Mouse (Mus musculus) ES-Bruce4 (cell line): Measurements from ENCODE around the gene Mrpl28. TPM values are rescaled to one million over a fixed set of nuclear protein-coding genes. Genes with fewer than 3 reads are reported as not detected.
A peak's percentile ranks its signal among the peaks of the same experiment; 100 is the strongest.

Source experiments
- H3K27ac ChIP-seq: 2 replicates; pipeline ENCODE4 v1.5.1; 2012; ENCODE audit warnings: low read length, inconsistent platforms; ENCODE audit not compliant: insufficient read depth
- H3K27me3 ChIP-seq: 2 replicates; pipeline ENCODE4 v1.6.1; 2012; ENCODE audit warnings: mild to moderate bottlenecking, low read length, inconsistent platforms; ENCODE audit not compliant: control insufficient read depth, poor library complexity, insufficient read depth, severe bottlenecking
- H3K36me3 ChIP-seq: 2 replicates; pipeline ENCODE4 v1.6.1; 2012; ENCODE audit warnings: inconsistent platforms, mild to moderate bottlenecking, low read length, moderate library complexity; ENCODE audit not compliant: control insufficient read depth, poor library complexity, insufficient read depth, severe bottlenecking
- H3K4me1 ChIP-seq: one replicate; pipeline ENCODE4 v1.8.1; 2011; ENCODE audit warnings: low read length; ENCODE audit not compliant: control insufficient read depth, insufficient read depth
- H3K4me3 ChIP-seq: 2 replicates; pipeline ENCODE4 v1.5.1; 2011; ENCODE audit warnings: low read depth, mild to moderate bottlenecking, low read length
- H3K9ac ChIP-seq: 2 replicates; pipeline ENCODE4 v1.6.1; 2012; ENCODE audit warnings: low read depth, mild to moderate bottlenecking, inconsistent platforms; ENCODE audit not compliant: poor library complexity, severe bottlenecking
- H3K9me3 ChIP-seq: replicated peaks from 2 replicates; pipeline ENCODE4 v1.6.1; 2012; ENCODE audit warnings: mild to moderate bottlenecking, low read length, inconsistent platforms; ENCODE audit not compliant: control insufficient read depth, poor library complexity, insufficient read depth, severe bottlenecking
- CTCF ChIP-seq: IDR thresholded peaks from one replicate; pipeline ENCODE4 v1.8.1; 2011; ENCODE audit warnings: low read depth, low read length
- EP300 ChIP-seq: IDR thresholded peaks from 2 replicates; pipeline ENCODE4 v1.6.1; 2011; ENCODE audit warnings: low read depth, low read length; ENCODE audit not compliant: insufficient read depth
- POLR2A ChIP-seq: IDR thresholded peaks from one replicate; pipeline ENCODE4 v1.8.1; 2011; ENCODE audit warnings: low read length; ENCODE audit not compliant: insufficient read depth
- polyA plus RNA-seq: library from polyadenylated mRNA; stranded (reverse); fragments of >200 nt; gene quantifications from 2 replicates; pipeline ENCODE4 v1.2.4, GENCODE M21; 2011; ENCODE audit warnings: low read depth; ENCODE audit not compliant: missing spikeins, insufficient read depth, insufficient read length

The Mrpl28 gene
- polyA plus RNA-seq, 1 experiment = 105 TPM

DNA sequence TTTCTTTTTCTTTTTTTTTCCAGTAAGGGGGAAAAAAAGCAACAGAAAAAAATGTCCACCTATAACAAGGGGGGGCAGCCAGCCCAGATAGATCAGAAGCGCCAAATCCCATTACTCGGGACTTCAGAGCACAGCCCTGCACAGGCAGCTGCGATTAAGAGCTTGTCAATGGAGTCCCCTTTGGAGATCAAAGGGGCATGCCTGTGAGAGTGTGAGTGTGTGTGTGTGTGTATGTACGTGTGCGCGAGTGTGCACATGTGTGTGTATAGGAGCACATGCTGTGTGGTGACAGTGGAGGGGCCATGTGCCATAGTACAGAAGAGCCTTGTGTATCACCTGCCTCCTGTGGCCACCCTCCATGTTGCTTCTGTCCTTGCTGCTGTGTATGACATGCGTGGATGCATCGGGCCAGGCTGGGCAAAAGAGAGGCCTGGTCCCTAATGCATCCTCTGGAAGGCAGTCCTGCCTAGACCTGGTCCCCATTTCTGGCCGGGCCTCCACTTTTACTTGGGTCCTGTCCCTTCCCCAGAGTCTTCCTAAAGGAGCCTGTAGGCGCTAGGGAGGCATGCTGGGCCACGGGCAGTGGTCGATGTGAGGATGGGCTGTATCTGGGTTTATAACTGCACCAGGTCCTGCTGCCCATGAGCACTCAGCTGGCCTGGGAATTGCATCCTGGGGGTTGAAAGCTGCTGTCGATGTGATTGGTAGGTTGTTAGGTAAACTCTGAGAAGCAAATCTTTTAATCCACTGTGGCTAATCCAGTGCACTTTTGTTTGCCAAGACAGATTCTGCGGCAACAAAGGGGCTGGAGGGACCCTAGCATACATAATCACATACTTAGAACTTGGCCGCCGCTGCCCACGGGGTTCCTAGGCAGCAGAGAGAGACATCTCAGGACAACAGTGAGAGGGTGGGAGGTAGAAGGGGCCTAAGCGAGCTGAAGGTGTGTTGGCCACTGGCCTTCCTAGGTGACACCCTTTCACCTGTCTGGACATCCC is 8.9 kb downstream of the Mrpl28 start:
- H3K27ac ChIP-seq = no peak overlapping the region
- H3K4me3 ChIP-seq = no peak overlapping the region
- no peaks in the 10 kb centered on the region for H3K9me3 ChIP-seq
- peaks cover 6% of the 10 kb centered on the region for H3K36me3 ChIP-seq
- H3K27me3 ChIP-seq = no peaks in the 10 kb centered on the region
- no peaks in the 10 kb centered on the region for H3K4me1 ChIP-seq
- TF ChIP-seq EP300 (no peak), POLR2A (no peak), CTCF (no peak)
- H3K9ac ChIP-seq = no peak overlapping the region

GRCm38 (mm10) chr17:26137106-26137750 is 13.9 kb downstream of the Mrpl28 start:
- Histone ChIP-seq H3K27ac (no peak overlapping the region), H3K4me1 (no peaks in the 10 kb centered on the region), H3K27me3 (no peaks in the 10 kb centered on the region), H3K9ac (peak overlapping the region; percentile 31; the same call in 1 of the 2 replicates), H3K4me3 (no peak overlapping the region), H3K36me3 (no peaks in the 10 kb centered on the region), H3K9me3 (no peaks in the 10 kb centered on the region)
- TF ChIP-seq EP300 (no peak), POLR2A (no peak), CTCF (no peak)

GRCm38 (mm10) chr17:26137751-26138130 is 14.4 kb downstream of the Mrpl28 start:
- Histone ChIP-seq H3K27ac (peak overlapping the region; percentile 18), H3K9ac (peak overlapping the region; percentile 31)

GRCm38 (mm10) chr17:26138239-26138836 is 15.0 kb downstream of the Mrpl28 start, which contains the start of gene Axin1:
Gene Axin1, plus strand, starts transcription at chr17:26138688.
- H3K4me3 ChIP-seq = peak within 1 kb of the TSS; percentile 97
- no peaks in the 10 kb centered on the region for H3K27me3 ChIP-seq
- peak within 1 kb of the TSS; percentile 18 for H3K27ac ChIP-seq
- H3K36me3 ChIP-seq = peaks cover 6% of the 10 kb centered on the region
- H3K9me3 ChIP-seq = no peaks in the 10 kb centered on the region
- peak; percentile 38 for TF ChIP-seq POLR2A
- 0 out of 2 replicates have a peak, but pooled peaks have one; percentile 8 for TF ChIP-seq EP300
- TF ChIP-seq CTCF = no peak
- peak within 1 kb of the TSS; percentile 97 for H3K9ac ChIP-seq
- no peaks in the 10 kb centered on the region for H3K4me1 ChIP-seq

More at GRCm38 (mm10) chr17:26137751-26138130, 14.4 kb downstream of the Mrpl28 start:
- Histone ChIP-seq H3K4me1 (no peaks in the 10 kb centered on the region), H3K9me3 (no peaks in the 10 kb centered on the region), H3K27me3 (no peaks in the 10 kb centered on the region), H3K4me3 (peak overlapping the region; percentile 38), H3K36me3 (peaks cover under 1% of the 10 kb centered on the region; the same call in 1 of the 2 replicates)
- TF ChIP-seq CTCF (no peak), POLR2A (no peak), EP300 (no peak)

DNA sequence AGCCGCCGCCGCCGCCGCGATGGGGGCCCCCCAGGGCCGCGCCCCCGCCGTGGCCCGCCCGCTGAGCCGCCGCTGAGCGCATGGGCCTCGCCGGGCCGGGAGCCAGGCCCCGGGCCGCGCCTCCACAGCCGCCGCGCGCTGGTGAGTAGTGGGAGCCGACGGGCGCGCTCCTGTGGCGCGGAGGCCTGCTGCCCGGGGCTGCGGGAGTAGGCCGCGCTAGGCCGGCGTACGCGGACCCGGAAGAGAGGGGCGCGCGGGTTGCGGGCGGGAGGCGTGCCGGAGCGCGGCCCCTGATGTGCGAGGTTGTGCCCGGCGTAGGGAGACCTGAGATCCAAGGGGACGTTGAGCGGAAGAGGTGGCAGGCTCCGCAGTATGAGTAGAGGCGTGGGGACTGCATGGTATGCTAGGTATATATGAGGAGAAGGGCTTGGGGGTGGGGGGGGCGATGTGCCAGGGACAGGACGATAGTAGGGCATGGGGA is 15.6 kb downstream of the Mrpl28 start:
- Histone ChIP-seq H3K4me1 (no peaks in the 10 kb centered on the region), H3K9me3 (no peaks in the 10 kb centered on the region), H3K9ac (peak overlapping the region; percentile 97), H3K36me3 (peaks cover 11% of the 10 kb centered on the region), H3K27me3 (no peaks in the 10 kb centered on the region), H3K27ac (no peak overlapping the region), H3K4me3 (peak overlapping the region; percentile 97)
- TF ChIP-seq EP300 (no peak), CTCF (no peak), POLR2A (no peak)
